Mouse (Mus musculus): Measurements from ENCODE around the gene Etfrf1. TPM values are rescaled to one million over a fixed set of nuclear protein-coding genes. Genes with fewer than 3 reads are reported as not detected.

The Etfrf1 gene
- polyA plus RNA-seq (2015; fragmentation: Nextera tagmentation; extraction: Ambion mirVana) = 26.3 and 30.1 TPM in 2 replicates

DNA sequence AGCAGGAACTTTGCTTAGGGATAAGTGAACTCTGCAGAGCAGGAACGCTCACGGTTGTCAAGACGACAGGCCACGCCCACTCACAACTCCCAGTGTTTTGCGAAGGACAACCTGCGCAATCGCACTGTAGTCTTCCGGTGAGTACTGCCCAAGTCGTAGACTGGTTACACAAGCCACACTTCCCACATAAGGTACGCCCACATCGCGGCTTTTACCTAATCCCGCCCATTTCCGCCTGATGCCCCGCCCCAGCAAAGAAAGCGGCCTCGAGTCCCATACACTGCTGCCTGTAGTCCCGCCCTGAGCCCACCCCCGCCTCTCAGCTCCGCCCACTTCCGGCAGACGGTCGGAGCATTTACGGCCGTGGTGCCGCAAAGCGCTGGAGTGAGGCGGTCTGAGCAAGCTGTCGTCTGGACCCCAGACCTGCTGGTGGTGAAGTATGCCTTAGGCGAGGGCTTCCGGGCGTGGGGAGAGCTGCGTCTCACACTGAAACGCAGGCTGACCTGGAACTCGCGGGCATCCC lies at the start of gene Etfrf1, which contains the start of gene Casc1:
Gene Etfrf1, plus strand, starts transcription at position 319 of the 523 bp plus-strand sequence.
Gene Casc1, minus strand, starts transcription at position 190 of the 523 bp plus-strand sequence.
- H3K27ac ChIP-seq (ENCODE audit: low read length) = peak within 1 kb of the TSS; percentile 98
- H3K27me3 ChIP-seq (replicated peaks; ENCODE audit: insufficient read depth, low read length) = no peaks in the 10 kb centered on the region
- 0 out of 2 replicates have a peak, but pooled peaks cover 5% of the 10 kb centered on the region for H3K4me1 ChIP-seq (ENCODE audit: insufficient read depth, low read depth, low read length)
- peak within 1 kb of the TSS; percentile 69 for H3K4me3 ChIP-seq (ENCODE audit: low read depth, low read length)
- peak within 1 kb of the TSS; percentile 75 for H3K4me2 ChIP-seq (replicated peaks; ENCODE audit: low read depth, low read length)
- peak; percentile 100 for DNase-seq (ENCODE audit: low spot score)
- TF ChIP-seq EP300 (IDR thresholded peaks at IDR 0.05) = peak; percentile 29; the same call in 1 of the 2 replicates
- TF ChIP-seq CTCF (IDR thresholded peaks at IDR 0.05) = no peak
- H3K9me3 ChIP-seq (ENCODE audit: low read length) = no peaks in the 10 kb centered on the region
- H3K9ac ChIP-seq (replicated peaks; ENCODE audit: low read depth) = peak within 1 kb of the TSS; percentile 88
- ATAC-seq = peak; percentile 99
- no peaks in the 10 kb centered on the region for H3K36me3 ChIP-seq (ENCODE audit: insufficient read depth, low read length)
- WGBS = under 1% methylated on average over 36 of the region's 36 CpGs

DNA sequence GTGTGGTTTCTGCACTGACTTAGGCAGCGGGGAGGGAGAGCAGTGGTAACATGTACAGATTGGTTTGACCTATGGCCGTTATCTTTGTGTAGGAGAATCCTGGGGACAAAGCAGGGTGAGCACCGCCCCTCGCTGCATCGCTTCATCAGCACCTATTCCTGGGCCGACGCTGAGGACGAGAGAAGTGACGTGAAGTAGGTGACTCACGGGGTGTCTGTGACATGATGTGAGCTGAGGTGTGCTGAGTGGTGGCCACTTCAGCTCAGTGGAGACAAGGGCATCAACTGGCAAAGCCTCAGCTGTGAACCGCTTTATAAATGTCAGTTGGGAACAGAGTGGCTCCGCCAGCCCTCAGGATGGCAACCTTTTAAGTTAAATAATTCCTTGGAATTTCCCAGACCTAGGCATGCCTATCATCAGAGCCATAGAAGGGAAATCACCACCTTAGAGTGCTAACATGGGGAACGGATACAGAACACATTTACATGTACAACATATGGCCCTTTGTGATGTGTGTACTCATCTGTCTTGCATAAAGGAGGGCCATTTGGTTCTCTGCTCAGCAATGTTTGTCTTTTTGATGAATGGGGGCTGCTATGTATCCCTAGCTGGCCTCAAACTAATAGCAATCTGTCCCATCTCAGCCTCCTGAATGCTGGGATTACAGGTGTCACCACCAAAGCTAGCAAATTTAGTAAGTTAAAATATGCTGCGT lies 38.9 kb upstream of the Etfrf1 start:
- 55% methylated on average over 14 of the region's 14 CpGs for WGBS
- TF ChIP-seq EP300 (IDR thresholded peaks at IDR 0.05) (no peak), CTCF (IDR thresholded peaks at IDR 0.05) (no peak)
- no peak overlapping the region for H3K27ac ChIP-seq (ENCODE audit: low read length)
- no peaks in the 10 kb centered on the region for H3K36me3 ChIP-seq (ENCODE audit: insufficient read depth, low read length)
- H3K9me3 ChIP-seq (ENCODE audit: low read length) = no peaks in the 10 kb centered on the region
- no peak overlapping the region for H3K4me3 ChIP-seq (ENCODE audit: low read depth, low read length)
- no peak overlapping the region for H3K4me2 ChIP-seq (replicated peaks; ENCODE audit: low read depth, low read length)
- ATAC-seq = 0 out of 2 replicates have a peak, but pooled peaks have one; percentile 23
- H3K9ac ChIP-seq (replicated peaks; ENCODE audit: low read depth) = no peak overlapping the region
- H3K4me1 ChIP-seq (ENCODE audit: insufficient read depth, low read depth, low read length) = peaks cover 8% of the 10 kb centered on the region
- DNase-seq (ENCODE audit: low spot score) = no peak
- no peaks in the 10 kb centered on the region for H3K27me3 ChIP-seq (replicated peaks; ENCODE audit: insufficient read depth, low read length)

DNA sequence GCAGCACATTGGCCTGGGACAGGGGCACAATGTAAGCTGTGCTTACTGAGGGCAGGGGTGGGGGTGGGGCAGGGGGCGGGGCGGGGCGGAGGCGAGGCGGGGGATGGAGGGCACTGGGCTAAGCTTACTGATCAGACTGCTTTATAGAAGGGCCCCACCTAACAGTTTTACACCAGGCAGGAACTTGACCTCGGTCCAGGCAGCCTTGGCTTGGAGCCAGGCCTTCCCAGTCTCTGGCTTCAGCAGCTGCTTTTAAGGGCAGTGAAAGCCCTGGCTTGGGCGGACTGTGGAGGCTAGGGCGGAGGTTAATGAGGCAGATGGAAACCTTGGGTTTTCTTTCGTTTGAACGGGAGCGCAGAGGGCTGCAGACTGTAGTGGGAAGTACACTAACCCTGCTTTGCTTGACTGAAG lies 37.1 kb upstream of the Etfrf1 start:
- H3K4me2 ChIP-seq (replicated peaks; ENCODE audit: low read depth, low read length) = peak overlapping the region; percentile 19; the same call in 1 of the 2 replicates
- H3K27ac ChIP-seq (ENCODE audit: low read length) = no peak overlapping the region

DNA sequence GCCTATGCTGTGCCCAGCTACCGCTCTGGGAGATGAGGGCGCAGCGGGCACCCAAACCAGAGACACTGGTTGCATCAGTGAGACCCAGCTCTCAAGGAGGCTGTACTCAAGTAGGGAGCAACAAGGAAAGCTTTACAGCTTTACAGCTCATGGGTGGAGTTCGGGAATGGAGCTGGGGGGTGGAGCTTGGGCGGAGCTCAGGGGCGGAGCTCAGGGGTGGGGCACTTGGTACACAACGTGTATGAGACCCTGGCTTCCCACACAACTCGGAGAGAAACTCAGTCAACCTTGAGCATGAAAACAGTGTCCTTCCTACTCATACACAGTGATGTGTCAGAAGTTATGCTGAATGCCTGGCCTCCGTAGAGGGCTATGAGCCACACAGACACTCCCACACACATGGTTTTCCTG lies 35.4 kb upstream of the Etfrf1 start:
- DNase-seq (ENCODE audit: low spot score) = peak; percentile 44
- Histone ChIP-seq H3K27me3 (replicated peaks; ENCODE audit: insufficient read depth, low read length) (no peaks in the 10 kb centered on the region), H3K4me2 (replicated peaks; ENCODE audit: low read depth, low read length) (no peak overlapping the region), H3K9me3 (ENCODE audit: low read length) (no peaks in the 10 kb centered on the region), H3K9ac (replicated peaks; ENCODE audit: low read depth) (no peak overlapping the region), H3K4me1 (ENCODE audit: insufficient read depth, low read depth, low read length) (peaks cover 8% of the 10 kb centered on the region), H3K27ac (ENCODE audit: low read length) (no peak overlapping the region), H3K36me3 (ENCODE audit: insufficient read depth, low read length) (no peaks in the 10 kb centered on the region), H3K4me3 (ENCODE audit: low read depth, low read length) (no peak overlapping the region)
- 38% methylated on average over 8 of the region's 9 CpGs for WGBS
- TF ChIP-seq EP300 (IDR thresholded peaks at IDR 0.05) (no peak), CTCF (IDR thresholded peaks at IDR 0.05) (no peak)
- ATAC-seq = peak; percentile 49

More for the DNA sequence above, 37.1 kb upstream of the Etfrf1 start:
- Histone ChIP-seq H3K4me3 (ENCODE audit: low read depth, low read length) (no peak overlapping the region), H3K36me3 (ENCODE audit: insufficient read depth, low read length) (no peaks in the 10 kb centered on the region), H3K27me3 (replicated peaks; ENCODE audit: insufficient read depth, low read length) (no peaks in the 10 kb centered on the region), H3K9ac (replicated peaks; ENCODE audit: low read depth) (no peak overlapping the region), H3K9me3 (ENCODE audit: low read length) (no peaks in the 10 kb centered on the region), H3K4me1 (ENCODE audit: insufficient read depth, low read depth, low read length) (peaks cover 8% of the 10 kb centered on the region)
- 10% methylated on average over 11 of the region's 11 CpGs for WGBS
- no peak for TF ChIP-seq EP300 (IDR thresholded peaks at IDR 0.05)
- no peak for TF ChIP-seq CTCF (IDR thresholded peaks at IDR 0.05)
- DNase-seq (ENCODE audit: low spot score) (peak; percentile 79), ATAC-seq (peak; percentile 71)

DNA sequence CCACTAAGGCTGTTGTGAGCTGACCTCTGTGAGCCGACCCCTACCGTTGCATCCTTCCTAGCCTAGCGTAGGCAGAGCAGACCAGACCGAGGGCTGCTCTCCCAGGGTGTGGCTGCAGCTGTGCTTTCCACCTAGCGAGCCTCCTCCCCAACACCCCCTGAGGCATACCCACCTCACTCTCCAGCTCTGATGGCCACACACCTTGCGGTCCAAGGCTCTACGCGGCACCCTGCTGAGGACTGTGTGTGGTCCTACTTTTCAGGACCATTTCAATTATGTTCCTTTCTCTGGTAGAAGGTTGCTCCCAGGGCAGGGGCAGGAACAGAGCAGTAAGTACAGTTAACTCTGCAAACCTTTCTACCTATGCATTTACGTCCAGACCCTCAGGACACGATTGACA lies 34.5 kb upstream of the Etfrf1 start:
- Histone ChIP-seq H3K9me3 (ENCODE audit: low read length) (no peaks in the 10 kb centered on the region), H3K36me3 (ENCODE audit: insufficient read depth, low read length) (no peaks in the 10 kb centered on the region), H3K4me3 (ENCODE audit: low read depth, low read length) (no peak overlapping the region), H3K27ac (ENCODE audit: low read length) (no peak overlapping the region), H3K27me3 (replicated peaks; ENCODE audit: insufficient read depth, low read length) (no peaks in the 10 kb centered on the region), H3K4me2 (replicated peaks; ENCODE audit: low read depth, low read length) (no peak overlapping the region), H3K4me1 (ENCODE audit: insufficient read depth, low read depth, low read length) (peaks cover 8% of the 10 kb centered on the region), H3K9ac (replicated peaks; ENCODE audit: low read depth) (no peak overlapping the region)
- no peak for ATAC-seq
- TF ChIP-seq EP300 (IDR thresholded peaks at IDR 0.05) (no peak), CTCF (IDR thresholded peaks at IDR 0.05) (no peak)
- WGBS = 74% methylated on average over 10 of the region's 10 CpGs
- no peak for DNase-seq (ENCODE audit: low spot score)

DNA sequence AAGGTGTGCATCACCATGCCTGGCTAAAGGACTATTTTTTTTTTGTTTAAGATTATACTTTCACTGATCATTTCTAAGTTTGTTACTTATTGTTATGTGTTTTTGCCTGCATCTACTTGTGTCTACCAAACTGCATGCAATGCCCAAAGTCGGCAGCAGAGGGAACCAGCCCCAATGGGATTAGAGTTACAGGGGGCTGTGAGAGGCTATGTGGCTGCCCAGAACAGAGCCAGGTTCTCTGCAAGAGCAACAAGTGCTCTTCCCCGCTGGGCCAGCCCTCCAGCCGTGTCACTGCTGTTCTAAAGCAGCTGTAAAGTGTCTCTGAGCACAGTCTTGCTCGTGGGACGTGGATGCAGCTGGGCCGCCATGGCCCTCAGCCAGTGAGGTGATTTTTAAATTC lies 31.3 kb upstream of the Etfrf1 start:
- H3K9ac ChIP-seq (replicated peaks; ENCODE audit: low read depth) = no peak overlapping the region
- no peak overlapping the region for H3K4me2 ChIP-seq (replicated peaks; ENCODE audit: low read depth, low read length)
- H3K36me3 ChIP-seq (ENCODE audit: insufficient read depth, low read length) = no peaks in the 10 kb centered on the region
- no peaks in the 10 kb centered on the region for H3K4me1 ChIP-seq (ENCODE audit: insufficient read depth, low read depth, low read length)
- DNase-seq (ENCODE audit: low spot score) = peak; percentile 52
- H3K27ac ChIP-seq (ENCODE audit: low read length) = no peak overlapping the region
- WGBS = 27% methylated on average over 6 of the region's 6 CpGs
- no peaks in the 10 kb centered on the region for H3K9me3 ChIP-seq (ENCODE audit: low read length)
- TF ChIP-seq CTCF (IDR thresholded peaks at IDR 0.05) = peak; percentile 79
- TF ChIP-seq EP300 (IDR thresholded peaks at IDR 0.05) = no peak
- ATAC-seq = peak; percentile 35
- no peak overlapping the region for H3K4me3 ChIP-seq (ENCODE audit: low read depth, low read length)
- no peaks in the 10 kb centered on the region for H3K27me3 ChIP-seq (replicated peaks; ENCODE audit: insufficient read depth, low read length)
